Mouse (Mus musculus) liver, postnatal 0 days (tissue): ENCODE data around the gene Nt5c1a.

Source experiments
- CTCF ChIP-seq: sonication (generic); IDR thresholded peaks from 2 replicates; pipeline ENCODE4 v1.5.1; 2016; ENCODE audit warnings: antibody characterized with exemption, low read depth
- EP300 ChIP-seq: IDR thresholded peaks from 2 replicates; pipeline ENCODE4 v1.6.1; 2016; ENCODE audit warnings: antibody characterized with exemption, low read depth, mild to moderate bottlenecking

DNA sequence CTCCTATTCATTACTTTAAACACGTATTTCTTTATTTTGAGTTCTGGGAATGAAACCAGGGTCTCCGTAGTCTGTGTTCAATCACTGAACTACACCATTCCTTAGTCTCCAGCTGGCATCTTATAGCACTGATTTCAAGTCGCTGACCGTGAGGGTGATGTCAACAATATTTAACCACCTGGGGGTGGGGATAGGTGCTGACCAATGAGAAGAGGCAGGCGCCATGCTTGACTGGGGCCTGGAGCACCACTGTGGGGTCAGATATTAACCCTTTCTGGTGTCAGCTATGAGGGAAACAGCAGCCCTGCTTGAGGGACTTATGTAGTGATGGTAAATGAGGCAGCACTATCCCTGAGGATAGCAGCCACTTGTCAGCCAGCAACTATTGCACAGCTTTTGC is 10.1 kb downstream of the Nt5c1a start:
- TF ChIP-seq CTCF = no peak
- TF ChIP-seq EP300 = no peak
